Comparison of ENCODE assay signal across 8 mouse cellular contexts in genomic region chrX:36561650-36562049, GRCm38 (mm10). TPM values are rescaled to one million over a fixed set of nuclear protein-coding genes. Genes with fewer than 3 reads are reported as not detected.
A peak's percentile ranks its signal among the peaks of the same experiment; 100 is the strongest.
DNase-seq lines count a peak whose midpoint lies in the region; ATAC-seq lines count a peak whose summit lies in the region.

No protein-coding gene starts in this region.

- no peaks in the 10 kb centered on the region for H3K9me3 ChIP-seq in neural tube, embryonic 15.5 days (replicated peaks)
- H3K9me3 ChIP-seq in limb, embryonic 13.5 days = no peaks in the 10 kb centered on the region

- no peak overlapping the region for H3K27ac ChIP-seq in neural tube, embryonic 15.5 days (replicated peaks)
- no peak overlapping the region for H3K27ac ChIP-seq in limb, embryonic 13.5 days

- no peaks in the 10 kb centered on the region for H3K27me3 ChIP-seq in neural tube, embryonic 15.5 days (replicated peaks)
- no peaks in the 10 kb centered on the region for H3K27me3 ChIP-seq in limb, embryonic 13.5 days

- ATAC-seq in neural tube, embryonic 15.5 days (ENCODE audit: low FRiP score) = no peak
- ATAC-seq in limb, embryonic 13.5 days (ENCODE audit: low FRiP score, low read depth) = no peak

- no peak overlapping the region for H3K9ac ChIP-seq in neural tube, embryonic 15.5 days (replicated peaks)
- H3K9ac ChIP-seq in limb, embryonic 13.5 days = no peak overlapping the region

- 13% methylated on average over 7 of the region's 7 CpGs for WGBS in neural tube, embryonic 15.5 days
- 18% methylated on average over 7 of the region's 7 CpGs for WGBS in limb, embryonic 13.5 days

- H3K4me3 ChIP-seq in neural tube, embryonic 15.5 days (replicated peaks) = no peak overlapping the region
- H3K4me3 ChIP-seq in limb, embryonic 13.5 days = no peak overlapping the region

- peak; percentile 67 for DNase-seq in neural tube, embryonic 10.5 days (ENCODE audit: extremely low spot score, low spot score)
- peak; percentile 31 for DNase-seq in cerebellum, adult 11-12 months
- DNase-seq in gastrocnemius, adult 18-20 months (ENCODE audit: low spot score) = peak; percentile 56
- DNase-seq in kidney, adult 8-10 months = peak; percentile 50 to 78
- peak; percentile 15 for DNase-seq in retina, adult 2 months (ENCODE audit: low read depth, low spot score)
- DNase-seq in thymus, postnatal 36 days = peak; percentile 55 to 67

- no peak overlapping the region for H3K4me2 ChIP-seq in neural tube, embryonic 15.5 days
- peak overlapping the region; percentile 30; the same call in 1 of the 2 replicates for H3K4me2 ChIP-seq in limb, embryonic 13.5 days (replicated peaks)

- no peaks in the 10 kb centered on the region for H3K4me1 ChIP-seq in neural tube, embryonic 15.5 days
- H3K4me1 ChIP-seq in limb, embryonic 13.5 days = no peaks in the 10 kb centered on the region

- H3K36me3 ChIP-seq in neural tube, embryonic 15.5 days = no peaks in the 10 kb centered on the region
- no peaks in the 10 kb centered on the region for H3K36me3 ChIP-seq in limb, embryonic 13.5 days

RNA-seq across cellular contexts. Expression of gene Pgrmc1, which starts 36.4 kb away (rescaled TPM):
- polyA plus RNA-seq in neural tube, embryonic 15.5 days (2015; fragmentation: Nextera tagmentation; extraction: Ambion mirVana) = 497 and 560 TPM in 2 replicates
- 10 to 100 TPM in 1 of 2 experiments, 1 to 10 TPM in 1; 7.3 to 10.6 TPM for total RNA-seq in gastrocnemius, adult 18-20 months (2021)
- 342 and 349 TPM in 2 replicates for polyA plus RNA-seq in limb, embryonic 13.5 days (2015; fragmentation: Nextera tagmentation; extraction: Ambion mirVana)

Comparison
In these comparisons a context has a peak if more than half of its experiments do, and no peak if none do; other contexts are left out.
1. DNase-seq: peak in every context shown above with its lines; median percentile 67 in neural tube, embryonic 10.5 days; 64 in kidney, adult 8-10 months; 61 in thymus, postnatal 36 days; 56 in gastrocnemius, adult 18-20 months; 31 in cerebellum, adult 11-12 months; 15 in retina, adult 2 months.